Mouse (Mus musculus) embryonic facial prominence, embryonic 12.5 days (tissue): ENCODE data around the gene Vmn1r34. TPM values are rescaled to one million over a fixed set of nuclear protein-coding genes. Genes with fewer than 3 reads are reported as not detected.
"Not testable (repeated sequence)": the region's sequence is repeated elsewhere in the genome, so short reads cannot be mapped to it uniquely, and the experiment has no call there.

Source experiments
- ATAC-seq: fragments of 200-750 bp; cut with Nextera tagmentation; 2 replicates; pipeline ENCODE4 v1.8.0; 2017; ENCODE audit not compliant: insufficient number of reproducible peaks, insufficient read depth, low FRiP score, low TSS enrichment
- H3K27ac ChIP-seq: fragments of 300-500 bp; sonication (generic); 2 replicates; pipeline ENCODE4 v1.5.1; 2016; ENCODE audit warnings: mild to moderate bottlenecking
- H3K27me3 ChIP-seq: fragments of 300-500 bp; sonication (generic); 2 replicates; pipeline ENCODE4 v1.6.1; 2016; ENCODE audit warnings: mild to moderate bottlenecking, moderate library complexity
- H3K36me3 ChIP-seq: fragments of 300-500 bp; sonication (generic); 2 replicates; pipeline ENCODE4 v1.6.1; 2016; ENCODE audit warnings: mild to moderate bottlenecking
- H3K4me1 ChIP-seq: fragments of 300-500 bp; sonication (generic); 2 replicates; pipeline ENCODE4 v1.6.1; 2016
- H3K4me2 ChIP-seq: fragments of 300-500 bp; sonication (generic); replicated peaks from 2 replicates; pipeline ENCODE4 v1.6.1; 2016; ENCODE audit warnings: mild to moderate bottlenecking, moderate library complexity
- H3K4me3 ChIP-seq: fragments of 300-500 bp; sonication (generic); 2 replicates; pipeline ENCODE4 v1.5.1; 2016; ENCODE audit warnings: mild to moderate bottlenecking
- H3K9ac ChIP-seq: fragments of 300-500 bp; sonication (generic); 2 replicates; pipeline ENCODE4 v1.6.1; 2016; ENCODE audit warnings: mild to moderate bottlenecking, moderate library complexity
- H3K9me3 ChIP-seq: fragments of 300-500 bp; sonication (generic); 2 replicates; pipeline ENCODE4 v1.6.1; 2016; ENCODE audit warnings: mild to moderate bottlenecking, moderate library complexity
- WGBS: fragments of 180-500 bp; shearing (Covaris S2); methylation state at CpG from one replicate; pipeline ENCODE4 v1.1.7; 2016; 5-methylcytosine and 5-hydroxymethylcytosine counted together
- polyA plus RNA-seq: library from polyadenylated mRNA; unstranded; fragments of >200 nt; fragmentation: Nextera tagmentation; extraction: Ambion mirVana; gene quantifications from 2 replicates; pipeline ENCODE4 v1.2.1, GENCODE M21; 2016

Vmn1r34 gene
- not detected in 2 replicates for polyA plus RNA-seq

GRCm38 (mm10) chr6:66643779-66644178 lies at the start of gene Vmn1r34:
Vmn1r34 (minus strand) TSS chr6:66643879.
- no peaks in the 10 kb centered on the region for H3K4me1 ChIP-seq
- H3K36me3 ChIP-seq, result no peaks in the 10 kb centered on the region
- WGBS, result 76% methylated on average over 1 of the region's 1 CpGs
- H3K4me3 ChIP-seq, result no peak within 1 kb of the TSS
- no peak for ATAC-seq
- H3K4me2 ChIP-seq, result no peak within 1 kb of the TSS
- H3K27ac ChIP-seq, result no peak within 1 kb of the TSS
- no peaks in the 10 kb centered on the region for H3K9me3 ChIP-seq
- H3K27me3 ChIP-seq, result no peaks in the 10 kb centered on the region
- H3K9ac ChIP-seq, result no peak within 1 kb of the TSS

GRCm38 (mm10) chr6:66685806-66686205 lies 42.1 kb upstream of the Vmn1r34 start, which contains the start of gene Vmn1r35:
Vmn1r35 (minus strand) TSS chr6:66685906.
- WGBS, result 78% methylated on average over 3 of the region's 3 CpGs
- ATAC-seq, result no peak
- Histone ChIP-seq H3K27me3 (no peaks in the 10 kb centered on the region), H3K4me1 (no peaks in the 10 kb centered on the region), H3K9ac (no peak within 1 kb of the TSS), H3K4me3 (no peak within 1 kb of the TSS), H3K36me3 (no peaks in the 10 kb centered on the region), H3K4me2 (no peak within 1 kb of the TSS), H3K27ac (no peak within 1 kb of the TSS), H3K9me3 (no peaks in the 10 kb centered on the region)

GRCm38 (mm10) chr6:66618182-66618581 lies 25.5 kb downstream of the Vmn1r34 start, which contains the start of gene Vmn1r33:
Vmn1r33 (minus strand) TSS chr6:66618282.
- not testable (repeated sequence) for H3K4me2 ChIP-seq, H3K9ac ChIP-seq, ATAC-seq, H3K4me1 ChIP-seq, H3K36me3 ChIP-seq, H3K4me3 ChIP-seq, H3K27ac ChIP-seq, H3K9me3 ChIP-seq, H3K27me3 ChIP-seq

GRCm38 (mm10) chr6:66595804-66596203 lies 47.9 kb downstream of the Vmn1r34 start:
- Histone ChIP-seq H3K4me2 (no peak overlapping the region), H3K9ac (no peak overlapping the region), H3K36me3 (no peaks in the 10 kb centered on the region), H3K9me3 (no peaks in the 10 kb centered on the region), H3K27me3 (no peaks in the 10 kb centered on the region), H3K27ac (no peak overlapping the region), H3K4me3 (no peak overlapping the region), H3K4me1 (no peaks in the 10 kb centered on the region)
- ATAC-seq, result no peak

Other genes with a start within 250 kb of the Vmn1r34 start
- gene Mad2l1, start 108.5 kb downstream of the Vmn1r34 start, polyA plus RNA-seq, result 91.5 and 100 TPM in 2 replicates
- gene Vmn1r32, start 83.8 kb downstream of the Vmn1r34 start, polyA plus RNA-seq, result 0.08 TPM in 1 of 2 replicates, not detected in the other
- gene Vmn1r33, start 25.6 kb downstream of the Vmn1r34 start, polyA plus RNA-seq, result not detected in 2 replicates
- not detected in 2 replicates for gene Vmn1r35, start 42.0 kb upstream of the Vmn1r34 start, polyA plus RNA-seq
- gene Vmn1r36, start 75.3 kb upstream of the Vmn1r34 start, polyA plus RNA-seq, result not detected in 2 replicates
- not detected in 2 replicates for gene Vmn1r37, start 85.5 kb upstream of the Vmn1r34 start, polyA plus RNA-seq
- gene Vmn1r38, start 138.7 kb upstream of the Vmn1r34 start, polyA plus RNA-seq, result not detected in 2 replicates
- not detected in 2 replicates for gene Vmn1r39, start 166.7 kb upstream of the Vmn1r34 start, polyA plus RNA-seq